8 mouse cellular contexts compared by ENCODE assay signal in the genomic region with DNA sequence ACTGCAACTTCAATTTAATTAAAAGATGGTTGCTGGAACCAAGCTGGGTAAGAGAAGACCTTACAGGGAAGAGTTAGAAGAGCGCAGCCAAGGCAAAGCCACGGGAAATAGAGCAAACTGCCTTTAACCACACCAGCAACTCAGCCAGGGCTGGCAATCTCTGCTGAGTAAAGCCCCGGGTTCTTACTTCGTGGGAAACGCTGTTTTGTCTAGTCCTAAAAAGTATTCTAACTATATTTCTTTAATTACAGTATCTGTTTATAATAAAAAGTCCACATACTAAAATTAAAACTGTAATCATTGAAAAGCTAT.
DNase-seq lines count a peak whose midpoint lies in the region; ATAC-seq and TF ChIP-seq lines count a peak whose summit lies in the region.

No protein-coding gene starts in this region.

- TF ChIP-seq POLR2A in olfactory bulb, adult 2 months (IDR thresholded peaks at IDR 0.05; ENCODE audit: insufficient read depth, low read depth, low read length) = no peak

- no peaks in the 10 kb centered on the region for H3K9me3 ChIP-seq in neural tube, embryonic 11.5 days (ENCODE audit: control insufficient read depth, low read length)
- H3K9me3 ChIP-seq in heart, embryonic 16.5 days (replicated peaks; ENCODE audit: control insufficient read depth, low read length) = no peaks in the 10 kb centered on the region
- H3K9me3 ChIP-seq in liver, embryonic 11.5 days (ENCODE audit: control insufficient read depth, low read length) = no peaks in the 10 kb centered on the region

- WGBS in neural tube, embryonic 11.5 days = 74% methylated on average over 5 of the region's 5 CpGs
- 28% methylated on average over 5 of the region's 5 CpGs for WGBS in heart, embryonic 16.5 days
- 30% methylated on average over 5 of the region's 5 CpGs for WGBS in liver, embryonic 11.5 days
- 0% methylated on average over 5 of the region's 5 CpGs for WGBS in olfactory bulb, adult 2 months

- no peaks in the 10 kb centered on the region for H3K27me3 ChIP-seq in neural tube, embryonic 11.5 days (ENCODE audit: control insufficient read depth, insufficient read depth, low read length)
- H3K27me3 ChIP-seq in heart, embryonic 16.5 days (ENCODE audit: control insufficient read depth, insufficient read depth, low read length) = no peaks in the 10 kb centered on the region
- no peaks in the 10 kb centered on the region for H3K27me3 ChIP-seq in liver, embryonic 11.5 days (replicated peaks; ENCODE audit: control insufficient read depth, insufficient read depth, low read length)

- no peak for TF ChIP-seq CTCF in olfactory bulb, adult 2 months (IDR thresholded peaks at IDR 0.05; ENCODE audit: insufficient read depth, low read depth, low read length)

- no peak for ATAC-seq in neural tube, embryonic 11.5 days (ENCODE audit: insufficient read depth, low FRiP score, low TSS enrichment)
- no peak for ATAC-seq in heart, embryonic 16.5 days (replicated peaks; ENCODE audit: extremely low read depth, insufficient read depth, low FRiP score)
- ATAC-seq in liver, embryonic 11.5 days (replicated peaks; ENCODE audit: low FRiP score) = 0 out of 2 replicates have a peak, but pooled peaks have one; percentile 35

- DNase-seq in adrenal gland, postnatal 10 days = peak; percentile 43
- DNase-seq in adrenal gland, adult 18-20 months (ENCODE audit: low spot score in 2 of 2) = no peak
- no peak for DNase-seq in neural tube, embryonic 11.5 days (ENCODE audit: low spot score)
- no peak for DNase-seq in neural tube, embryonic 10.5 days (ENCODE audit: extremely low spot score, low spot score)
- DNase-seq in liver, embryonic 11.5 days (ENCODE audit: low spot score) = peak; percentile 41
- no peak for DNase-seq in gastrocnemius, postnatal 10 days

- no peaks in the 10 kb centered on the region for H3K36me3 ChIP-seq in neural tube, embryonic 11.5 days (ENCODE audit: control insufficient read depth, insufficient read depth, low read length)
- no peaks in the 10 kb centered on the region for H3K36me3 ChIP-seq in heart, embryonic 16.5 days (ENCODE audit: control insufficient read depth, insufficient read depth)
- no peaks in the 10 kb centered on the region for H3K36me3 ChIP-seq in liver, embryonic 11.5 days (ENCODE audit: control insufficient read depth, insufficient read depth, low read length)

- H3K9ac ChIP-seq in neural tube, embryonic 11.5 days (ENCODE audit: low read length) = peak overlapping the region; percentile 48; the same call in 1 of the 2 replicates
- peak overlapping the region; percentile 72 for H3K9ac ChIP-seq in heart, embryonic 16.5 days (ENCODE audit: low read length)
- H3K9ac ChIP-seq in liver, embryonic 11.5 days (ENCODE audit: low read depth, low read length) = peak overlapping the region; percentile 66

- H3K27ac ChIP-seq in neural tube, embryonic 11.5 days (ENCODE audit: low read depth, low read length) = no peak overlapping the region
- peak overlapping the region; percentile 94 for H3K27ac ChIP-seq in heart, embryonic 16.5 days (ENCODE audit: low read length)
- peak overlapping the region; percentile 75 for H3K27ac ChIP-seq in liver, embryonic 11.5 days (ENCODE audit: low read depth, low read length)
- peak overlapping the region; percentile 91 for H3K27ac ChIP-seq in olfactory bulb, adult 2 months (ENCODE audit: insufficient read depth, low read depth, low read length)

- H3K4me2 ChIP-seq in neural tube, embryonic 11.5 days (ENCODE audit: low read depth) = peak overlapping the region; percentile 30
- peak overlapping the region; percentile 68 for H3K4me2 ChIP-seq in heart, embryonic 16.5 days (ENCODE audit: low read depth, low read length)
- H3K4me2 ChIP-seq in liver, embryonic 11.5 days = peak overlapping the region; percentile 74

- peak overlapping the region; percentile 31; the same call in 1 of the 2 replicates for H3K4me3 ChIP-seq in neural tube, embryonic 11.5 days (ENCODE audit: low read depth, low read length)
- peak overlapping the region; percentile 50 for H3K4me3 ChIP-seq in heart, embryonic 16.5 days (ENCODE audit: low read length)
- peak overlapping the region; percentile 52 for H3K4me3 ChIP-seq in liver, embryonic 11.5 days (ENCODE audit: low read depth, low read length)
- H3K4me3 ChIP-seq in olfactory bulb, adult 2 months (ENCODE audit: insufficient read depth, low read depth, low read length) = peak overlapping the region; percentile 48

- H3K4me1 ChIP-seq in neural tube, embryonic 11.5 days (ENCODE audit: control insufficient read depth, insufficient read depth, low read length) = no peaks in the 10 kb centered on the region
- peaks cover 16% of the 10 kb centered on the region for H3K4me1 ChIP-seq in heart, embryonic 16.5 days (ENCODE audit: control insufficient read depth, insufficient read depth, low read length)
- 0 out of 2 replicates have a peak, but pooled peaks cover 2% of the 10 kb centered on the region for H3K4me1 ChIP-seq in liver, embryonic 11.5 days (replicated peaks; ENCODE audit: control insufficient read depth, insufficient read depth, low read length)
- peaks cover 2% of the 10 kb centered on the region; the same call in 1 of the 2 replicates for H3K4me1 ChIP-seq in olfactory bulb, adult 2 months (ENCODE audit: control insufficient read depth, insufficient read depth, low read length)

Comparison
In these comparisons a context has a peak if more than half of its experiments do, and no peak if none do; other contexts are left out.
1. DNase-seq: peak in adrenal gland, postnatal 10 days (single experiment) and liver, embryonic 11.5 days (single experiment); none in adrenal gland, adult 18-20 months (0 of 2), neural tube, embryonic 11.5 days (single experiment), neural tube, embryonic 10.5 days (single experiment) and gastrocnemius, postnatal 10 days (single experiment).
2. Peak in every context shown above with its lines, with median percentiles within 50 percentile points of each other: H3K4me2 ChIP-seq, H3K4me3 ChIP-seq and H3K9ac ChIP-seq.